Mouse (Mus musculus) cerebellum, adult 2 months (tissue): ENCODE results near the gene Zfhx3. TPM values are rescaled to one million over a fixed set of nuclear protein-coding genes. Genes with fewer than 3 reads are reported as not detected.

Experiments used
- DNase-seq, 2 experiments: peaks; one replicate each; pipeline ENCODE4 v3.0.0; 2021
- H3K27ac ChIP-seq: fragments of 200-500 bp; 2 replicates; pipeline ENCODE4 v1.5.1; 2012; ENCODE audit warnings: low read length, control low read depth, inconsistent platforms; ENCODE audit not compliant: insufficient read depth
- H3K27me3 ChIP-seq: fragments of 200-500 bp; 2 replicates; pipeline ENCODE4 v1.6.1; 2012; ENCODE audit warnings: inconsistent platforms, mild to moderate bottlenecking, low read length, moderate library complexity; ENCODE audit not compliant: control insufficient read depth, insufficient read depth
- H3K4me1 ChIP-seq: fragments of 200-500 bp; 2 replicates; pipeline ENCODE4 v1.6.1; 2011; ENCODE audit warnings: low read length; ENCODE audit not compliant: control insufficient read depth, insufficient read depth
- H3K4me3 ChIP-seq: fragments of 200-500 bp; replicated peaks from 2 replicates; pipeline ENCODE3; 2011; ENCODE audit warnings: mild to moderate bottlenecking, low read depth, low read length, control low read depth; ENCODE audit not compliant: insufficient read depth
- CTCF ChIP-seq: fragments of 200-500 bp; IDR thresholded peaks from 2 replicates; pipeline ENCODE4 v1.5.1; 2011; ENCODE audit warnings: low read depth, mild to moderate bottlenecking, control low read depth, low read length, moderate library complexity, borderline replicate concordance; ENCODE audit not compliant: insufficient read depth
- POLR2A ChIP-seq: fragments of 200-500 bp; IDR thresholded peaks from 2 replicates; pipeline ENCODE4 v1.6.1; 2011; ENCODE audit warnings: low read length, control low read depth, borderline replicate concordance; ENCODE audit not compliant: insufficient read depth
- WGBS: fragments of 180-500 bp; shearing (Covaris S2); methylation state at CpG from one replicate; pipeline ENCODE4 v1.1.7; 2018; 5-methylcytosine and 5-hydroxymethylcytosine counted together
- polyA plus RNA-seq: library from polyadenylated mRNA; depleted of rRNA; stranded (reverse); fragments of >200 nt; gene quantifications from 2 replicates; pipeline ENCODE4 v1.2.3, GENCODE M21; 2012

The Zfhx3 gene
- polyA plus RNA-seq, 1 experiment: 3.3 TPM

DNA sequence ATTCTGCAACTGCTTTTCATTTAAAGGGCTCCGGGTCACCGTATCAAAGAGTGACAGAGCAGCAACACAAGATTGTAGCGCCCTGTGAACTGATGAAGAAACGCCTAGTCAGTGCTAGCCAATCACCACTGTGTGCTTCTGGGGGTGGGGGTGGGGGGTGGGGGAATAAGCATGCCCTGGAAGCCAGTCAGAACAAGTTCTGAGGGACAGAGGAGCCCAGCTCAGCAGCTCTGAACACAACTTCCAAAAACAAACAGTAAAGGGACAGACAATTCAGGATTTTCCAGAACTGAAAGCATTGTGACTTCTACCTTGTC, 642.2 kb downstream of the Zfhx3 start:
- 84% methylated on average over 4 of the region's 4 CpGs for WGBS
- H3K27me3 ChIP-seq: no peaks in the 10 kb centered on the region; the same call in 1 of the 2 replicates
- H3K4me3 ChIP-seq: no peak overlapping the region
- no peak overlapping the region for H3K27ac ChIP-seq
- TF ChIP-seq CTCF (no peak), POLR2A (no peak)
- no peaks in the 10 kb centered on the region for H3K4me1 ChIP-seq
- DNase-seq: no peak

DNA sequence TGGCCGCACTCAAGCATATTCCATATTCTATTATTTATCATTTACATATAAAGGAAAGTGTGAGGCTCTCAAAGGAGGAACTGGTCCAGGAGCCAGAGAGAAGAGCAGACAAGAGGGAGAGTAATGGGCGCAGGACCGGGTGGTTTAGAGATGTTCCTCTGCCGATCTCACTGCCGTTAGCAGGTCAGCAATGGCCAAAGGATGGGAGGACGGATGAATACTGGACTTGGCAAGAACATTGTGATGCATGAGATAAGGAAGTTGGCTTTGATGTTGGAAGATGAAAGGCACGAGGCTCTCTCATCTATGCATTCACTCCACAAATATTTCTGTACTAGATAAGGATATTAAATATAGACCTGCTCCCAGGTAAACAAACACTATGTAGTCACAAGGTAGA, 648.6 kb downstream of the Zfhx3 start:
- no peak overlapping the region for H3K27ac ChIP-seq
- no peaks in the 10 kb centered on the region; the same call in 1 of the 2 replicates for H3K27me3 ChIP-seq
- no peak overlapping the region for H3K4me3 ChIP-seq
- no peaks in the 10 kb centered on the region for H3K4me1 ChIP-seq
- DNase-seq: no peak
- 91% methylated on average over 7 of the region's 7 CpGs for WGBS
- no peak for TF ChIP-seq POLR2A
- no peak for TF ChIP-seq CTCF

DNA sequence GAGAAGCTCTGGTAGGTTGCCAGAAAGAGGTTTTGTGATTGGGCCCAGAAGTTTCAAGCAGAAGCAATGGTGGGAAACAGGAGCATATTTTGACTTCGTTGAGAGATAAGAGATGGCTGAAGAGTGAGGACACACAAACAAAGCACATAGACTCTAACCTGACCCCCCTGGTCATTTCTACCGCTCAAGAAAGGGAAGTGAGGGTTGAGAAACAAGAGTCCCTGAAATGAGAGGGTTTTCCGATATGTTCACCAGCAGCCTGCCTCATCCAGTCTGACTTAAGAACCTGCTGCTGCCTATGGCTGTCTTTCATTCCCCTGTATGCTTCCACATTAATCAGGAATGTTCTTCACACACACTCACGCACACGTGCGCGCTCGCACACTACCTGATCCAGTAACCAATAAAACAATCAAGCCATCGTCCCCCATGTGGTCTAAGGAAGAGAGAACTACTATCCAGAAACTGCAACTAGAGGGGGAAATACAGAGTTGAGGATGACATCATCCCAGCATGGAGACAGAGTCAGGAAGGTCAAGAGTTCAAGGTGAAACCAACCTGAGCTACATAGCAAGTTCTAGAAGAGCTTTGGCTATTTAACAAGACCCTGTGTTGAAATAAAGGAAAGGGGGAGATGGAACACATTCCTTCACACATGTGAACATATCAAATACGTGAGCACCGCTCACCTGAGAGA, 649.7 kb downstream of the Zfhx3 start:
- no peak for DNase-seq
- Histone ChIP-seq H3K4me1 (no peaks in the 10 kb centered on the region), H3K27me3 (no peaks in the 10 kb centered on the region), H3K27ac (no peak overlapping the region), H3K4me3 (no peak overlapping the region)
- TF ChIP-seq POLR2A (no peak), CTCF (no peak)
- 92% methylated on average over 11 of the region's 11 CpGs for WGBS

DNA sequence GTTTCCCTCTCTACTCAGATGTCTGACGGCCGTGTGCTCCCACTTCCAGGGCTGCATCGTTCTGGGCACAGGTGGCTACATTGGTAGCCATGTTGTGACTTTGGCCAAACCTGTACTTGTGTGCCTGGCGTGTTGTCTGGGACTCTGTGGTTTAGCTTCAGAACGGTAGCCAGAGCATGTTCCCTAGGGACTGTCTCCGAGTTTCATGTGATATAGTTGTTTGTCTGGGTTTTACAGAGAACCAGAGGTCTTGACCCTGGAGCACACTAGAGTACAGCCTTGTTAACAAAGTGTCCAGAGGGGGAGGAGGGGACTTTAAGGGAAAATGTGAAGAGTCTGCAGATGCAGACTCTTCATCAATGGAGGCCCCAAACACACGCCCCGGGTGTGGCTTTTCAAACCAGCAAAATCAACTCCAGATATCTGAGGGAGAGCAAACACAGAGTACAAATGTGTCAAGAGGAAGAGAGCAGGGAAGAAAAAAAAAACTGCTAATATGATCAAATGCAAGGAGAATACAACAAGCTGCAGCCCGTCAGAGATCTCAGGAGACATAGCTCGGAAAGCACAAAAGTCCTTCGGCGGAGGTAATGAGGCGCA, 650.6 kb downstream of the Zfhx3 start:
- H3K4me1 ChIP-seq: no peaks in the 10 kb centered on the region
- H3K4me3 ChIP-seq: no peak overlapping the region
- no peaks in the 10 kb centered on the region for H3K27me3 ChIP-seq
- 78% methylated on average over 13 of the region's 13 CpGs for WGBS
- DNase-seq: no peak
- no peak for TF ChIP-seq POLR2A
- no peak for TF ChIP-seq CTCF
- H3K27ac ChIP-seq: no peak overlapping the region

DNA sequence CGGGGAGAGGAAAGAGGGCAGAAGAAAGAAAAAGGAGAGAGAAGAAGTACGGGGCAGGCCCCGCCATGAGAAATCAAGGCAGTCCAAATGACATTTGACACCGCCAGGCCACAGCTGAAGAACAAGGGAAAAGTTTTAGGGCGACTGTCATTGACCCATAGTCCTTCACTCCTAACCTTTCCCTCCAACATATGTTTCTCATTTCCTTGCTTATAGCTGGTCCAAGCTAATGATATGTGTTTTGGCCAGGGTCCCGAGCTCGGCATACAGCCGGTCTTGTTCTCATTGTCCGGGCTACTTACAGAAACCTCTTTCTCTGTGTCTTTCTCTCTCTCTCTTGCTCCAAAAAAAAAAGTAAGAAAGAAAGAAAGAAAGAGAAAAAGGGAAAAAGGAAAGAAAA, 651.4 kb downstream of the Zfhx3 start:
- Histone ChIP-seq H3K4me3 (no peak overlapping the region), H3K27me3 (no peaks in the 10 kb centered on the region), H3K4me1 (no peaks in the 10 kb centered on the region), H3K27ac (no peak overlapping the region)
- TF ChIP-seq POLR2A (no peak), CTCF (no peak)
- WGBS: 44% methylated on average over 9 of the region's 9 CpGs
- DNase-seq: no peak

DNA sequence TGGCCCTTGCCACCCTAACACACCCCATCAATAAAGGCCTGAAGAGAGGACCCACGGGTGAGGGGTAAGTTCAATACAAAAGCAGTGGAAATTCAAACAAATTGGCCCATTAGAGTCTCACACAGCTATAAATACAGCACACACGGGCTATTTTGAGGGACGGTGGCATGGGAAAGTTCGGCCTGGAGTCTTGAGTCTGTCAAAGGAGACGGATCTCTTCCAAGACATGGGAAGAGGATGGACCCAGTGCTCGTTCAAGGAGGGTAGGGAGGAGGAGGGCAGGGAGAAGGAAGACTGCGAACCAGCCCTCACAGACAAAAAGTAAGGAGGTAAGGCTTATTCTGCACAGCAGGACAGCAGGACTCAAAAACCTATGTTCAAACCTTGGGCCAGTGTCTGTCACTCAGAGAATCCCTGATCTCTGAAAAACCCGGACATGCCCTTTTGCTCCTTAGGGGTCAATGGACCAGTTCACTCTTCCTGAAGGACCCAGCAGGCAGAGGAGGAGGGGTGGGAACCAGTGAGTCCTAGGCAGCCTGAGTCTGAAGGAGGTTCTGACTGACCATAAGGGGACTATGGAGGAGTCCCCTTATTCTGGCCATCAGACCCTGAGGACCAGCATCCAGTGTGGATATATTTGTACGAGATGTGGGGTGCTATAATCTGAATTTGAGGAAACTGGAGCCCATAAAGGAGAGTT, 652.1 kb downstream of the Zfhx3 start:
- Histone ChIP-seq H3K4me3 (no peak overlapping the region), H3K4me1 (no peaks in the 10 kb centered on the region), H3K27ac (no peak overlapping the region), H3K27me3 (no peaks in the 10 kb centered on the region)
- TF ChIP-seq CTCF: no peak
- no peak for TF ChIP-seq POLR2A
- WGBS: 57% methylated on average over 9 of the region's 9 CpGs
- DNase-seq: no peak

DNA sequence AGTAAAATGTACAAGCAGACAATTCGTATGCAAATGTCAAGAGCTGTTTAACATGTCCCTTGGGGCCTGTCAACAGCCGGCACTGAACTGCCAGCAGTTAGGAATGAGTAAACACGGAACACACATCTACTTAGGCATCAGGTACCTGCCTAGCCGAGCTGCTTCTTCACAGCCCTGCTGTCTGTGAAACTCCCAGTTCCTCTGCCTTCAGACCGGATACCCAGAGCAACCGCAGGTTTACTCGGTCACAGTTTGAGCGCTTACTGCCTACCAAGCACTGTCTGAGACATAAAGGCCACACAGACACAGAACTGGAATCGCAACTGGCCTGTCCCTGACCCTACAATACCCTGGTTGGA, 652.6 kb downstream of the Zfhx3 start:
- no peak overlapping the region for H3K27ac ChIP-seq
- 59% methylated on average over 9 of the region's 9 CpGs for WGBS
- no peak for DNase-seq

More for the DNA sequence above, 652.6 kb downstream of the Zfhx3 start:
- H3K4me1 ChIP-seq: no peaks in the 10 kb centered on the region
- H3K27me3 ChIP-seq: no peaks in the 10 kb centered on the region
- TF ChIP-seq CTCF (no peak), POLR2A (no peak)
- H3K4me3 ChIP-seq: no peak overlapping the region
